Mouse (Mus musculus) embryonic facial prominence, embryonic 10.5 days (tissue): Measurements from ENCODE around the gene Aggf1. TPM values are rescaled to one million over a fixed set of nuclear protein-coding genes. Genes with fewer than 3 reads are reported as not detected.
"Not testable (repeated sequence)": the region's sequence is repeated elsewhere in the genome, so short reads cannot be mapped to it uniquely, and the experiment has no call there.

Experiments used
- DNase-seq: peaks from one replicate; pipeline ENCODE4 v3.0.0-alpha.2; 2017; ENCODE audit warnings: low spot score
- H3K27ac ChIP-seq: fragments of 300-500 bp; sonication (generic); replicated peaks from 2 replicates; pipeline ENCODE4 v1.5.1; 2016; ENCODE audit warnings: mild to moderate bottlenecking
- H3K27me3 ChIP-seq: fragments of 300-500 bp; sonication (generic); replicated peaks from 2 replicates; pipeline ENCODE4 v1.6.1; 2016; ENCODE audit warnings: low read depth, mild to moderate bottlenecking; ENCODE audit not compliant: poor library complexity, severe bottlenecking
- H3K36me3 ChIP-seq: fragments of 300-500 bp; sonication (generic); replicated peaks from 2 replicates; pipeline ENCODE4 v1.6.1; 2016; ENCODE audit warnings: mild to moderate bottlenecking, moderate library complexity
- H3K4me1 ChIP-seq: fragments of 300-500 bp; sonication (generic); 2 replicates; pipeline ENCODE4 v1.6.1; 2016
- H3K4me3 ChIP-seq: fragments of 300-500 bp; sonication (generic); 2 replicates; pipeline ENCODE4 v1.5.1; 2016; ENCODE audit warnings: mild to moderate bottlenecking, moderate library complexity
- H3K9me3 ChIP-seq: fragments of 300-500 bp; sonication (generic); 2 replicates; pipeline ENCODE4 v1.6.1; 2016; ENCODE audit warnings: mild to moderate bottlenecking
- WGBS: fragments of 180-500 bp; shearing (Covaris S2); methylation state at CpG from one replicate; pipeline ENCODE4 v1.1.7; 2016; 5-methylcytosine and 5-hydroxymethylcytosine counted together
- polyA plus RNA-seq: library from polyadenylated mRNA; unstranded; fragments of >200 nt; fragmentation: Nextera tagmentation; extraction: Ambion mirVana; gene quantifications from 2 replicates; pipeline ENCODE4 v1.2.1, GENCODE M21; 2016

Aggf1 gene
- 38.0 and 38.1 TPM in 2 replicates for polyA plus RNA-seq

GRCm38 (mm10) chr13:95374701-95375553 is at the start of gene Aggf1:
Aggf1 (minus strand) TSS chr13:95375352.
- Histone ChIP-seq H3K36me3 (peaks cover 14% of the 10 kb centered on the region), H3K4me3 (peak within 1 kb of the TSS; percentile 98), H3K27ac (peak within 1 kb of the TSS; percentile 88), H3K27me3 (no peaks in the 10 kb centered on the region), H3K9me3 (no peaks in the 10 kb centered on the region), H3K4me1 (peaks cover 15% of the 10 kb centered on the region)
- peak; percentile 89 for DNase-seq
- WGBS = under 1% methylated on average over 86 of the region's 86 CpGs

- H3K27me3 ChIP-seq = no peaks in the 10 kb centered on the region
- DNase-seq = no peak
- no peak overlapping the region for H3K27ac ChIP-seq
- WGBS = 83% methylated on average over 7 of the region's 7 CpGs
- H3K9me3 ChIP-seq = no peaks in the 10 kb centered on the region
- peaks cover 4% of the 10 kb centered on the region; the same call in 1 of the 2 replicates for H3K4me1 ChIP-seq
- no peaks in the 10 kb centered on the region for H3K36me3 ChIP-seq
- H3K4me3 ChIP-seq = no peak overlapping the region
Observed at GRCm38 (mm10) chr13:95424932-95425331, 49.8 kb upstream of the Aggf1 start.

GRCm38 (mm10) chr13:95419204-95419749 is 44.1 kb upstream of the Aggf1 start:
- Histone ChIP-seq H3K4me1 (peaks cover 13% of the 10 kb centered on the region), H3K9me3 (no peaks in the 10 kb centered on the region), H3K36me3 (no peaks in the 10 kb centered on the region), H3K27me3 (no peaks in the 10 kb centered on the region), H3K4me3 (no peak overlapping the region), H3K27ac (no peak overlapping the region)
- 45% methylated on average over 8 of the region's 8 CpGs for WGBS
- peak; percentile 33 for DNase-seq

- H3K4me1 ChIP-seq = peaks cover 13% of the 10 kb centered on the region
- no peak overlapping the region for H3K27ac ChIP-seq
- no peaks in the 10 kb centered on the region for H3K36me3 ChIP-seq
- no peaks in the 10 kb centered on the region for H3K9me3 ChIP-seq
- DNase-seq = no peak
- no peaks in the 10 kb centered on the region for H3K27me3 ChIP-seq
- H3K4me3 ChIP-seq = no peak overlapping the region
- 66% methylated on average over 6 of the region's 6 CpGs for WGBS
Observed at GRCm38 (mm10) chr13:95418575-95419203, 43.5 kb upstream of the Aggf1 start.

DNA sequence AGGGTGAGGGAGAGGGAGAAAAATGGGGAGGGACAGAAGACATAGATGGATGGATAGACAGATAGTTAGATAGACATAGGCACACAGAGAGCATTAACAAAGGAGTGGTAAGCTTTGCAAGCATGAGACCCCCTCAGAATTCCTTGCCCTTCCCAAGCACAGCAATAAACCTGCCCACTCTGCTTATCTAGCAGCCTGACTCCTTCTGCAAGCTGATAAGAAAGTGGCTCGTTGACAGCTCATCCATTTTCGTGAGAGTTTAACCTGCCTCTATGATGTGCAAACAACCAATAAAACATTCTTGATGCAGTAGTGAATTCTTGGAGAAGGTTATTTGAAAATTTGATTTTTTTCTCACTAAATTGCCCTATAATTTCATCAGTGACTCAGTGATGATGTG is 37.1 kb upstream of the Aggf1 start:
- H3K27ac ChIP-seq = no peak overlapping the region
- no peaks in the 10 kb centered on the region for H3K4me1 ChIP-seq
- no peaks in the 10 kb centered on the region for H3K27me3 ChIP-seq
- DNase-seq = no peak
- no peaks in the 10 kb centered on the region for H3K9me3 ChIP-seq
- H3K4me3 ChIP-seq = no peak overlapping the region
- 69% methylated on average over 2 of the region's 2 CpGs for WGBS
- H3K36me3 ChIP-seq = no peaks in the 10 kb centered on the region

DNA sequence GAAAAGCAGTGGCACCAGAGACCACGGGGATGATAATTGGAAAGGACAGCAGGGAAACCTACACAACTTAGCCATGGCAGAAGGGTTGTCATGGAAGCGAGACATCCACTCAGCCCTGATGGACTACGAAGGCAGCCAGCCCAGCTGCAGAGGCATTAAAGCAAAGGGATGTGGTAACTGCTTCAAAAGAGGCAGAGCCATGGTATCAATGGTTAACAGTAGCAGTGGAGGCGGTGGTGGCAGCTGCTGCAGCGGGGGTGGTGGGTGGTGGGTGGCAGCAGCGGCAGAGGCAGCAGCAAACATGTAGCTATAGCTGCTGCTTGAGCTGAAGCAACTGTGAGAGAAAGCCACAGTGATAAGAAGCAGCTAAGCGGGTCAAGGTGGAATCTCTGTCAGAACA is 18.1 kb upstream of the Aggf1 start:
- H3K27me3 ChIP-seq = no peaks in the 10 kb centered on the region
- 90% methylated on average over 7 of the region's 7 CpGs for WGBS
- peaks cover 20% of the 10 kb centered on the region for H3K9me3 ChIP-seq
- H3K27ac ChIP-seq = no peak overlapping the region
- no peak for DNase-seq
- no peaks in the 10 kb centered on the region for H3K4me1 ChIP-seq
- H3K36me3 ChIP-seq = no peaks in the 10 kb centered on the region
- H3K4me3 ChIP-seq = no peak overlapping the region

DNA sequence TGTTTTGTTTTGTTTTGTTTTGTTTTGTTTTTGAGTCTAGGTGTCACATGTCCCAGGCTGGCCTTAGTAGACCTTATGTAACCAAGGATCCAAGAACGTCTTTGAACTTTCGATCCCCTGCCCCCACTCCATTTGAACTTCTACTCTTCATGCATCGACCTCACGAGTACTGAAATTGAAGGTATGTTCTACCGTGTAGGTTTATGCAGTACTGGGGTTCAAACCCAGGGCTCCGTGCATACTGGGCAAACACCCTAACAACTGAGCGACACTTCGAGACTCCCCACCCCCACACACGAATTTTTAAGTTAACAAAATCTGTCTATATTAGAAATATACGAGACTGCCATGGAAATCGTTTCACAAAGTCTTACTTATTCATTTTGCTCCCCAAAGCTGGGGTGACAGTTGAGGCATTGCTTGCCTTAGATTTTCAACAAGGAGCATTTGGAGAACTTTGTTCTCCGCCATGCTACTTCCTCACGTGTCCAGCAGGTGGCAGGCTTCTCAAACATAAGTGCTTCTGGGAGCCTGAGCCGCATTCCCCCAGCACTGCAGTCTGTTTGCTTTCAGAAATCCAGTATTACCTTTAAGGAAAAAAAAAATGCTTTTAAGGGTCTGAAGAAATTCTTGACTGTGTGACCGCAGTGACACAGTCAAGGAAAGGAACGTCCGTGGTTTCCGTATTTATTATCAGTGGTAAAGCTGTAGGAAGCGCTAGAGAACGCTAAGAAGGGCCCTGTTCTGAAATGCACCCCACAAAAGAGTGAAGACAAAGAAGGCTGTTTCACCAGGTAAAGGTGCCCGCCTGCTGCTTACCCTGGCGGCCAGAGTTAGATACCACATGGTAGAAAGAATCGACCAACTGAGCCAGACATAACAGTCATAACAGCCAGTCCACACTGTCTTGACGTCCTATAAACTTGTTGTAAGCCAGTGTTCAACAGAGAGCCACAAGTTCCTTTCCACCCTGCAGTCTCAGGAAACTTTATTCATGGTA is 15.0 kb upstream of the Aggf1 start:
- Histone ChIP-seq H3K27ac (no peak overlapping the region; the same call in 1 of the 2 replicates), H3K4me1 (no peaks in the 10 kb centered on the region), H3K9me3 (peaks cover 1% of the 10 kb centered on the region; the same call in 1 of the 2 replicates), H3K4me3 (peak overlapping the region; percentile 18; the same call in 1 of the 2 replicates), H3K27me3 (no peaks in the 10 kb centered on the region), H3K36me3 (no peaks in the 10 kb centered on the region)
- DNase-seq = peak; percentile 83
- WGBS = 33% methylated on average over 24 of the region's 24 CpGs

DNA sequence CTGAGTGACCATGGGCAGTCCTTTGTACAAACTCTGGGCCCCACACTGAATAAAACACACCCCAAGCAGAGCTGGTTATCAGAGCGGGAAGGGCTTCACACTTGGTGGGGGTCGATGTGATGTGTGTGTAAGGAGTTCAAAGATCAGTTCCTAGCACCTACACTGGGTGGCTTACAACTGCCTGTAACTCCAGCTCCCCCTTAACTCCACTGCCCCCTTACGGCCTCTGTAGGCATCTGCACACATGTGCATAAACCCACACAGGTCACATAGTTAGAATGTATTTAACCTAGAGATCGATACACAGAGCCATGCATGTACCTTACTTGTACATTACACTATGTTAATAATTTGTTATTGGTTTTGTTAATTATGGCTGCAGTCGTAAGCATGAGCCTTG is 13.1 kb upstream of the Aggf1 start:
- no peaks in the 10 kb centered on the region for H3K27me3 ChIP-seq
- WGBS = 82% methylated on average over 5 of the region's 5 CpGs
- no peaks in the 10 kb centered on the region for H3K36me3 ChIP-seq
- no peaks in the 10 kb centered on the region for H3K9me3 ChIP-seq
- H3K4me3 ChIP-seq = no peak overlapping the region
- H3K4me1 ChIP-seq = no peaks in the 10 kb centered on the region
- DNase-seq = no peak
- H3K27ac ChIP-seq = no peak overlapping the region

GRCm38 (mm10) chr13:95382418-95382817 is 7.3 kb upstream of the Aggf1 start:
- Histone ChIP-seq H3K27ac (no peak overlapping the region), H3K27me3 (no peaks in the 10 kb centered on the region), H3K4me3 (no peak overlapping the region), H3K9me3 (no peaks in the 10 kb centered on the region), H3K4me1 (peaks cover 4% of the 10 kb centered on the region; the same call in 1 of the 2 replicates), H3K36me3 (no peaks in the 10 kb centered on the region)
- DNase-seq = no peak
- 66% methylated on average over 5 of the region's 5 CpGs for WGBS

GRCm38 (mm10) chr13:95378696-95379095 is 3.5 kb upstream of the Aggf1 start:
- WGBS = 91% methylated on average over 3 of the region's 3 CpGs
- Histone ChIP-seq H3K4me3 (no peak overlapping the region), H3K36me3 (no peaks in the 10 kb centered on the region), H3K27me3 (no peaks in the 10 kb centered on the region), H3K4me1 (peaks cover 12% of the 10 kb centered on the region), H3K27ac (no peak overlapping the region), H3K9me3 (no peaks in the 10 kb centered on the region)
- no peak for DNase-seq

GRCm38 (mm10) chr13:95376689-95377289 is 1.6 kb upstream of the Aggf1 start:
- WGBS = 96% methylated on average over 11 of the region's 11 CpGs
- DNase-seq, H3K9me3 ChIP-seq: not testable (repeated sequence)

More at GRCm38 (mm10) chr13:95376689-95377289, 1.6 kb upstream of the Aggf1 start:
- H3K4me3 ChIP-seq, H3K27me3 ChIP-seq, H3K27ac ChIP-seq, H3K36me3 ChIP-seq: not testable (repeated sequence)
- H3K4me1 ChIP-seq = peaks cover 15% of the 10 kb centered on the region
